Mouse (Mus musculus) stomach, postnatal 0 days (tissue): ENCODE measurements at regions not wholly inside any gene's neighbourhood (a gene's known extent, or its start where the extent isn't known, plus 50 kb on each side); places are given as distances from the start of the nearest gene placed in this dataset.

Experiments
- CTCF ChIP-seq: IDR thresholded peaks from 2 replicates; pipeline ENCODE4 v1.5.1; 2016; ENCODE audit warnings: antibody characterized with exemption, low read depth, mild to moderate bottlenecking, moderate library complexity
- EP300 ChIP-seq: optimal IDR thresholded peaks from 2 replicates; pipeline ENCODE3; 2016; ENCODE audit warnings: antibody characterized with exemption

DNA sequence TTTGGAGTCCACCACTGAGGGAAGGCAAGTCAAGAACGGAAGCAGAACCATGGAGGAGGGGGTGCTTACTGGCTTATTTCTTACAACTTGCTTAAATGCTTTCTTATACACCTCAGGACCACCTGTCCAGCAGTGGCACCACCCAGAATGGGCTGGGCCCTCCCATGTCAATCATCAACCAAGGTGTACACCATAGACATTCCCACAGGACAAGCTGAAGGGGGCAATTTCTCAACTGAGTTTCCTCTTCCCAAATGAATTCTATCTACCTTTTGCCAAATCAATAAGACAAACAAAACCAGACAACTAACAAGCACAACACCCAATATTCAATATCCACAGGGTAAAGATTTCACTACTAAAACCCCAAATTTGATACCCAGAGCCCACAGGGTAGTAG, 709.6 kb upstream of the Tmem132c start:
- TF ChIP-seq CTCF (no peak), EP300 (no peak)
